Mouse (Mus musculus) erythroid progenitor cell, adult 5-6 weeks (primary cell): ENCODE results near the gene Nsf. TPM values are rescaled to one million over a fixed set of nuclear protein-coding genes. Genes with fewer than 3 reads are reported as not detected.
"Not testable (repeated sequence)": the region's sequence is repeated elsewhere in the genome, so short reads cannot be mapped to it uniquely, and the experiment has no call there.

Experiments used
- ATAC-seq: replicated peaks from 2 replicates; pipeline ENCODE4 v1.8.0; 2016; ENCODE audit warnings: moderate number of reproducible peaks, mild to moderate bottlenecking, moderate TSS enrichment, inconsistent platforms; ENCODE audit not compliant: poor library complexity, low FRiP score, severe bottlenecking
- total RNA-seq, 2 experiments: library from RNA; stranded (forward) in 1 of 2; stranded (reverse) in 1 of 2; fragments of 150-400 nt in 1 of 2; fragments of 186-747, 209-891 nt in 1 of 2; gene quantifications; 2 replicates each; pipeline versions ENCODE4 v1.2.3 to v1.2.4; 2015 to 2017; ENCODE audit warnings: low replicate concordance in 2 of 2

The Nsf gene
- total RNA-seq, 2 experiments from 2014 or later, result 29.2 to 42.8 TPM

DNA sequence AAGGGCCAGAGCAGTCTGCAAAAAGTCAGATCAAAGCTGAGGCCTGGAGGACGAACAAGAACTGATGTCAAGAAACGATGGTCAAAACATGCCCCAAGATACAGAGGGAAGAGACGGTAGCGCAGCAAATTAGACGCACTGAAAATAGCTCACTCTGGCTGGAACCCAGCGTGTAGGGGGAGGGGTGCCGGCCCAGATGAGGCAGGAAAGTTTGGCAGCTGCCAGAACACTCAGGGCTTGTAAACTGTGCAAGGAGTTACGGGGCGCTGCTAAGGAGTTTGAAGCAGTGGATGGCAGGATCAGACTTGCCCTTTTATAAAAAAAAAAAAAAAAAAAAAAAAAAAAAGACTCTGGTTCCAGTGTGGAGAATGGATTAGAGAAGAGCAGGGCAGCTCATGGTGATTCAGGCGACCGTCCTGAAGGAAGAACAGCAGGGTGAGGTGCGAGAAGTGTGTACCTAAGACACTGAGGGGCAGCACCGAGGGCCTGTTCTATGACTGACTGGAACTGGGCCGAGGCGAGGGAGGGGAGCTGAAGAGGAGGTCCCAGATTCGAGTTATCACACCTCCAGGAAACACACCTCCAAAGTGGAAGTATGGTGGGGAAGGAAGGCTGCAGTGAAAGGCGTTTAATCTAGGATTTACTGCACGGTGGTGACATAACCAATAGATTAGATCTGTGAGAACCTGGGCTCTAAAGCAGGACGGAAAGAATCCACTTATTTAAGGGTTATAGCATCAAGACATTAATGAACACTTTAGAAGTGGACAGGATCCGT is 52.9 kb downstream of the Nsf start:
- ATAC-seq, result no peak

GRCm38 (mm10) chr11:103896966-103897750 is 56.7 kb downstream of the Nsf start:
- no peak for ATAC-seq

- ATAC-seq, result no peak
Measured at GRCm38 (mm10) chr11:103896056-103896455, 57.8 kb downstream of the Nsf start.

DNA sequence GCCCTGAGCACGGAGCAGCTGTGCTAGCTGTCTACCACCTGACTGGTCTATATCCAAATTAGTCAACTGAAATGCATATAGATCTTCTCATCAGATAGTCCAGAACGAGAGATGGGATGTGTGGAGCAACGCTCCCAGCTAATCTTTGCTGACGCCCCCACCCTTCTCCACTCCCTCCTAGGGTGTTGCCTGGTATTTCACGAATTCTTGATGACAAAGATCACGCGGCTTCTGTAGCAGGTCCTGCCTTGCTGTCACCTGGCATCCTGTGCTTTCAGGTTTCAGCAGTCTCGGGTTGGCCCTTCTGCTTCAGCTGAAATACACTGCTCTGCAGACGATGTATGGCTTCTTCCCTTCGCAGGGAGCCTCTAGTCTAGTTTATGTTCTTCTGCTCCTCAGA is 61.0 kb downstream of the Nsf start:
- ATAC-seq, result no peak

DNA sequence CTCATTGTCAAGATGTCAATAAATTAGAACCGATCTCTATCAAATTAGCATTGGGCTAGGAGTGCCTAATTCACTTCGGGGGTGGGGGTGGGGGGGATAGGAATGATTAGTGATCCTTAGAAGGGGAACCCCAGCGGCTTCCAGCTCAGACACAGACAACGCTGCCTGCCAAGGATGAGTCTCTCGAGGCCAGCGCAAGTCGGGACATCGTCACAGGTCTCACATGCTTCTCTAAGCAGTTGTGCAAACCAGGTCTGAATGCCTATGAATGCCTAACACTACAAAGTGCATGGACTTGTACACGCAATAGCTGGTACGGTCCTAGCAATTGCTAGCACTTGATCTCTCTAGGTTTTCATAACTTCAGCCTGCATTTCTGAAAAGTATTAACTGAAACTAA is 62.1 kb downstream of the Nsf start:
- ATAC-seq, result no peak

DNA sequence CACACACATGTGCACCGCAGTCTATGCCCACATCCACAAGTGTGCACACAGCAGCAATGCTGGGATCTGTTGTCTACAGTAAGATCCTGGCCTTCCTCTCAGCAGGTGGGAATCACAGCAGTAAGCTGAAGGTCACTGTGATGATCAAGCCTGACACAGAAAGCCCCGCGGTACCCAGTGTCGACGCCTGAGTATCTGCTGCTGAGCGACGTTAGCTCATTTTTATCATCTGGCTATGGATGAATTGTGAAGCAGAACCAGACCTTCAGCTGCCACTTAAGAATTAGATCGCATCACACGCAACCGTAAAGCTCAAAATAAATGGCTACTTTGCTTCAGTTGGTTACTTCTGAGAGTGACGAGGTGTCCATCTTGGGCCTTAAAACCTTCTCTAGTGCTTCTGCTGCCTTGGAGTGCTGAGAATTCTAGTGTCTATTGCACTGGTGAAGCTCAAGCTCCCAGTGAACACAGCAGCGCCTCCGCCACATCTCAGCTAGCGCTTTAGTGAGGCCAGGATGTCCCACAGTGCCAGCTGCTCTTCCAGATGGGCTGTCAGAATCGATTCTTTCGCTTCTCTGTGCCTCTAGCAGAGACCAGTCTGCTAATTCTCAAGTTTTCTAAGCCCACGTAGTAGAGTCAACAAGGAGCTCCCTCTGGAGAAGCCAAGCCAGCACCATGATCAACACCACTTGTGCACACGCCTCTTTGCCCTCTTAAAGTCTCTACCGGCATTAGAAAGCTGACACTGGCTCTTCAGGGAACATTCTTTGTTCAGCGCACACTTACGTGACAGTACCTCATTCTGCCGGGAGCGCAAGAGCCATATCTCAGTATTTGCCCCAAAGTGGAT is 63.3 kb downstream of the Nsf start:
- ATAC-seq, result no peak

DNA sequence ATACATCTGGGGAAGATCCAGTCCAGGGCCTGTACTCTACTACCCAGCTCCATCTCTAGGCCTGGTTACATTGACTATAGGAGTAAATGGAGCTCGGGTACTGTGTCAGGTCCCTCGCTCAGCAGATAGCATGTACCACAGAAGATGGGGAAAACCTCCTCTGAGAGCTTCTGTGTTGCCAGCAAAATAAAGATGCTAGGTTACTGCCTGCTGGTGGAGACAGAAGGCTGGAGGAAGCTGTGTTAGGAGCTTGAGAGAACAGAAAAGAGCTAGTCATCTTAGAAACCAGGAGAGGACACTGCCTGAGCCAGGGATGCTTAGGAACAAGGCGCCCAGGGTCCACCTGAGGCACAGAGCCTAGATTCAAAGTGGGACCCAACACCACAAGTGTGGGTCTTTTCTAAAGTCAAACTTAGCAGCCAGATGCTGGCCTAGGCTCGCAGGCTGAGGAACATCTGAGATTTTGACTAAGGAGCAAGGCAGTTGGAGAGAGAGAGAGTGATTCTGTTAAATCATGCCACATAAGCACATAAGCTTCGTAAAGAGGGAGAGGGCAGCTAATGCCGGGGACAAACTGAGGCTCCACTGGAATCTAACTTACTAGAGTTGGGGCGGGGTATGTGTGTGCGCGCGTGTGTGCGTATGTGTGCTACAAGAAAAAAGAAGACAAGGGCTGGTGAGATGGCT is 66.0 kb downstream of the Nsf start:
- ATAC-seq, result no peak

GRCm38 (mm10) chr11:103884749-103885383 is 69.0 kb downstream of the Nsf start:
- no peak for ATAC-seq

GRCm38 (mm10) chr11:103883793-103884192 is 70.1 kb downstream of the Nsf start:
- ATAC-seq, result no peak

GRCm38 (mm10) chr11:103879476-103879875 is 74.4 kb downstream of the Nsf start:
- ATAC-seq, result not testable (repeated sequence)

- ATAC-seq, result no peak
Measured at GRCm38 (mm10) chr11:103878441-103878840, 75.4 kb downstream of the Nsf start.

DNA sequence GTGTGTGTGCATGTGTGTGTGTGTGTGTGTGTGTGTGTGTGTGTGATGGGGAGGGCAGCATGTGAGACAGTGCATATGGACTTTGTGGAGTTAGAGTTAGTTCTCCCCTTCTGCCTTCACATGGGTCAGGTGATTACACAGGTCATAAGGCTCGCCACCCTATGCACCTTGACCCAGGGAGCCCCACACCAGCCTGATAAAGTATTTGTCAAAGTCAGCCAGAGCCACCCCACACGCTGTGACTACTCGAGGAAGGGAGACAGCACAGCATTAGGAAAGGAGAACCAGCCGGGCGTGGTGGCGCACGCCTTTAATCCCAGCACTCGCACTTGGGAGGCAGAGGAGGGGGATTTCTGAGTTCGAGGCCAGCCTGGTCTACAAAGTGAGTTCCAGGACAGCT is 83.5 kb downstream of the Nsf start:
- ATAC-seq, result no peak

DNA sequence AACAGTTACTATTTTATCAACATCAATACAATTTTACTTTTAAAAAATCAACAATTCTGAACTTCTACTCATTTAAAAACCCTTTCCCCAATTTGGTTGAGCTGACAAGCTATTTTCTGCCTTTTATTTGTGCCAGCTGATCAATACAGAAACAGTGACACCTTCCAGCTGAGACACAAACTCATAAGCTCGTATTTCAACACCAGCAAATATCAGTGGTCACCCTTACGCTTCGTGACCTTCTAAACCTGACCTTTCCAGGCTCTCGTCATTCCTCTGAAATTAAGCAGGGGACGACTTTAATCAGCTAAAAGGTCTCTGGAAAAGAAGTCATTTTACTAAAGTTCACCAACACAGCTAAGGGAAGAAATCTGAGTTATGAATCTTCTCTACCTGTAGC is 86.2 kb downstream of the Nsf start:
- no peak for ATAC-seq

- no peak for ATAC-seq
Measured at GRCm38 (mm10) chr11:103865346-103865745, 88.5 kb downstream of the Nsf start.

DNA sequence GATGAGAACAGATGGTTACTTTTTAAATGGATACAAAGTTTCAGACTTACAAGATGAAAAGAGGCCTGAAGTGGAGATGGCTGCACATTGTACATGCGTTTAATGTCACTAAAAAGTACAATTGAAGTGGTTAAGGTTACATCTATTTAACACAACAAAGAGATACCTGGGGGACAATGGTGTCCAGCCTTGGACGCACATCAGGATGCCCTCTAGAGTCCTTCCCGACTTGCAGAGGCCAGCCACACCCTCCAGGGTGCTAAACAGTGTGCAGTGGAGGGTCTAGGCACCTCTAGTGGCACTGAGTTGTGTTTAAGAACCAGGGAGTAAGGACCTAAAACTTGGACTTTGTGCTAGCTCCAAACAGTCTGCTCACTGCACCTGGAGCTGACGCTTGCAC is 89.4 kb downstream of the Nsf start:
- ATAC-seq, result no peak

- ATAC-seq, result no peak
Measured at GRCm38 (mm10) chr11:103862951-103863350, 90.9 kb downstream of the Nsf start.

- no peak for ATAC-seq
Measured at GRCm38 (mm10) chr11:103859933-103860610, 93.8 kb downstream of the Nsf start.

DNA sequence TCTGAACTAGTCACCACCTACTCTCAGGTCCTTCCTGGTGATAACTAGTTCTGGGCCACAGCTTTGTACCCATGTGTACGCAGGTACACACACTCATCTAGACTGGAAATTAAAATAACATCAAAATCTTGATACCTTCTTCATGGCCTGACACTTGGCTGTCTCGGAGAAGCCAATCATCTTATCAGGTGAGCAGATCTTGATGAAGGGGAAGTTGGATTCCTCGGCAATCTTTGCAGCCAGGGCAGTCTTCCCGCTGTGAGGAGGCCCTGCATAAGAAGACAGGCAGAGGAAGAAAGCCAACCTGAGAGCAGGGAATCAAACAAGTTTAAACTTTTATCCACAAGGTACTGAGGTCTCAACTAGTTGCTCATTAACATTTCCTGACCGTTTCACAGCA is 95.1 kb downstream of the Nsf start:
- no peak for ATAC-seq

DNA sequence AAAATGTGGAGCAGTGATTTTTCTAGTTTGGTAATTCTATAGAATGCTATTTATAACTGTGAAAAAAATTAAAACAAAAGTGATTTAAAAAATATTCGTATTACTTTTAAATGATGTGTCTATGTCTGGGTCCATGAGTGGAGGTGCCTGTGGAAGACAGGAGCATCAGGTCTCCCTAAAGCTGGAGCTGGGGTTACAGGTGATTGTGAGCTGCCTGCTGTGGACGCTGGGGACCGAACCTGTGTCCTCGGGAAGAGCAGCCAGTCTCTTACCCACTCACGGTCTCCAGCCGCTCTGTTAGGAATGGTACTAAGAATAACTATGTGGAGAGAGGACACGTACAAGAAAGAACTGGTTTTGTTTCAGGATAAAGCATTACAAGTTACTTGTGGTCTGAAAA is 97.2 kb downstream of the Nsf start:
- no peak for ATAC-seq
